Mouse (Mus musculus) left cerebral cortex, postnatal 25 days (tissue): ENCODE measurements around the gene Gm2663. TPM values are rescaled to one million over a fixed set of nuclear protein-coding genes. Genes with fewer than 3 reads are reported as not detected.

ENCODE experiments used
- total RNA-seq, 2 experiments: library from RNA; stranded (reverse); gene quantifications; 2 replicates each; pipeline ENCODE4 v1.2.3; 2021

Gm2663 gene
- total RNA-seq, 2 experiments from 2014 or later: not detected

Other genes starting within 250 kb of the Gm2663 start
- gene Moxd2, start 112.0 kb downstream of the Gm2663 start, total RNA-seq: not detected
- not detected for gene Prss58, start 99.1 kb downstream of the Gm2663 start, total RNA-seq
- gene 1700074P13Rik, start 58.9 kb downstream of the Gm2663 start, total RNA-seq: not detected
- gene Gm4744, start 47.6 kb downstream of the Gm2663 start, total RNA-seq: not detected
- not detected for gene 1810009J06Rik, start 34.7 kb downstream of the Gm2663 start, total RNA-seq
- not detected for gene 2210010C04Rik, start 36.0 kb upstream of the Gm2663 start, total RNA-seq